Mouse (Mus musculus): ENCODE measurements around the gene Adamts7. TPM values are rescaled to one million over a fixed set of nuclear protein-coding genes. Genes with fewer than 3 reads are reported as not detected.

Adamts7 gene
- polyA plus RNA-seq, 1 experiment from 2014 or later: 7.9 TPM

DNA sequence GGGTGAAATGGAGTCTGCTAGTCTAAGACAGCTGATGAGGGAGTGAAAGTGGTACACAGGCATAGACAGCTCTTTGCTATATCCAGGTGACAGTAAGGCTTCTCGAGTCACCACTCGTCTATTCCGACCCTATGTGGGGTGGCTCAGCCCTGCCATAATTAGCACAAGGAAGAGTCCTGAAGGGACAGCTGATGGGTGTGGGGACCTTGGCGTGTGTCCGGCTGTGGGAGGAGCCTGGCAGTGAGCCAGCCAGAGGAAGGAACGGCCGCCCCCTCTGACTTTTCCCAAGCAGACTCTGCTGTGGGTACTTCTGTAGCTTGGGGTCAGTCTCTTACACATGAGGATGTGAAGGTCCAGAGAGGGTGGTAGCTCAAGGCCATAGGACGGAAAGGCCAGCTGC lies 21.2 kb downstream of the Adamts7 start:
- no peaks in the 10 kb centered on the region for H3K27me3 ChIP-seq
- H3K9me3 ChIP-seq: no peaks in the 10 kb centered on the region
- H3K36me3 ChIP-seq: peaks cover 4% of the 10 kb centered on the region
- 53% methylated on average over 8 of the region's 8 CpGs for WGBS
- H3K4me1 ChIP-seq (replicated peaks): no peaks in the 10 kb centered on the region
- no peak overlapping the region for H3K27ac ChIP-seq (replicated peaks)
- no peak overlapping the region for H3K4me2 ChIP-seq
- no peak overlapping the region for H3K9ac ChIP-seq
- no peak for ATAC-seq (ENCODE audit: low FRiP score, low read depth)
- no peak overlapping the region for H3K4me3 ChIP-seq

DNA sequence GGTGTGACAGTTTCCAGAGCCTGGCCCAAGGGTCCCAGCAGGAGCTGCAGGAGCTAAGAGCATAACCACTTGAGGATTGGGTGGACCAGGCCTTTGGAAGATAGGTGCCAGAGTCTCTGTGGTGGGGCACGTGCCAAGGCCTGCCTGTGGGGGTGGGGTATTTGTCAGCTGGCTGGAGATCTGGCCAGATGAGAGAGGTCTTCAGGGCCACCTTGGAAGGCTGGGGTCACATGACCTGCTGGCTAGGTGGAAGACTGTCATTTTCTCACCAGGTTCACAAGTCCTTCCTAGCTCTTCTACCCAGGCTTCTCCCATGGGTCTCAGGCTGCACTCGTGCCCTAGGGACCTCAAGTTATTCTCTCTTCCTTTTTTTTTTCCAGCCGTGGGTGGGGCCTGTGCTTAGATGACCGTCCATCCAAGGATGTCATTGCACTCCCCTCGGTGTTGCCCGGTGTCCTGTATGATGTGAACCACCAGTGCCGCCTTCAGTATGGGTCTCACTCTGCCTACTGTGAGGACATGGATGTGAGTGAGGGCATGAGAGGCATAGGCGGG lies 22.6 kb downstream of the Adamts7 start:
- WGBS: 89% methylated on average over 8 of the region's 8 CpGs
- no peak overlapping the region for H3K4me2 ChIP-seq
- no peaks in the 10 kb centered on the region for H3K9me3 ChIP-seq
- no peak overlapping the region for H3K9ac ChIP-seq
- ATAC-seq (ENCODE audit: low FRiP score, low read depth): no peak
- no peaks in the 10 kb centered on the region for H3K27me3 ChIP-seq
- no peak overlapping the region for H3K27ac ChIP-seq (replicated peaks)
- H3K36me3 ChIP-seq: peaks cover 13% of the 10 kb centered on the region
- no peaks in the 10 kb centered on the region for H3K4me1 ChIP-seq (replicated peaks)
- no peak overlapping the region for H3K4me3 ChIP-seq

GRCm38 (mm10) chr9:90188893-90189292 lies 26.0 kb downstream of the Adamts7 start:
- peaks cover 26% of the 10 kb centered on the region for H3K36me3 ChIP-seq
- H3K9me3 ChIP-seq: no peaks in the 10 kb centered on the region
- H3K27me3 ChIP-seq: no peaks in the 10 kb centered on the region
- no peak overlapping the region for H3K4me3 ChIP-seq
- H3K9ac ChIP-seq: no peak overlapping the region
- H3K27ac ChIP-seq (replicated peaks): no peak overlapping the region
- H3K4me1 ChIP-seq (replicated peaks): no peaks in the 10 kb centered on the region
- 85% methylated on average over 4 of the region's 4 CpGs for WGBS
- no peak overlapping the region for H3K4me2 ChIP-seq
- ATAC-seq (ENCODE audit: low FRiP score, low read depth): no peak

GRCm38 (mm10) chr9:90189391-90189790 lies 26.5 kb downstream of the Adamts7 start:
- Histone ChIP-seq H3K4me1 (replicated peaks) (no peaks in the 10 kb centered on the region), H3K27ac (replicated peaks) (no peak overlapping the region), H3K4me3 (no peak overlapping the region), H3K4me2 (no peak overlapping the region), H3K27me3 (no peaks in the 10 kb centered on the region), H3K36me3 (peaks cover 26% of the 10 kb centered on the region), H3K9me3 (no peaks in the 10 kb centered on the region), H3K9ac (no peak overlapping the region)
- ATAC-seq (ENCODE audit: low FRiP score, low read depth): no peak
- WGBS: 65% methylated on average over 5 of the region's 5 CpGs

DNA sequence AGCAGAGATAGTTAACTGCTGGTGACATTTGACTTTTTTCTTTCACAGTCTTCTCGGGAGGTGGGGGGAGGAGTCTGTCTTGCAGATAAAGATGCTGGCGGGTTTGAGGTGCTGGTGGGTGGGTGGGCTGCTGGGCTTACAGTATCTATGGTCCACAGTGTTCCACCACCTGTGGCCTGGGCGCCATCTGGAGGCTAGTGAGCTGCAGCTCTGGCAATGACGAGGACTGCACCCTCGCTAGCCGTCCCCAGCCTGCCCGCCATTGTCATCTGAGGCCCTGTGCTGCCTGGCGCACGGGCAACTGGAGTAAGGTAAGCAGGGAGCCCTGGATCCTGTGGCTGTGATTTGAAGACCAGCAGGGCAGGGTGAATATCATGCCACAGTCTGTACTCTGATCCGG lies 32.1 kb downstream of the Adamts7 start:
- Histone ChIP-seq H3K4me3 (no peak overlapping the region), H3K4me2 (no peak overlapping the region), H3K27me3 (no peaks in the 10 kb centered on the region), H3K36me3 (peaks cover 15% of the 10 kb centered on the region; the same call in 1 of the 2 replicates), H3K4me1 (replicated peaks) (0 out of 2 replicates have a peak, but pooled peaks cover 3% of the 10 kb centered on the region), H3K9me3 (no peaks in the 10 kb centered on the region), H3K27ac (replicated peaks) (no peak overlapping the region), H3K9ac (no peak overlapping the region)
- ATAC-seq (ENCODE audit: low FRiP score, low read depth): no peak
- 80% methylated on average over 10 of the region's 10 CpGs for WGBS

- Histone ChIP-seq H3K4me3 (no peak overlapping the region), H3K4me1 (replicated peaks) (0 out of 2 replicates have a peak, but pooled peaks cover 3% of the 10 kb centered on the region), H3K9ac (no peak overlapping the region), H3K36me3 (peaks cover 9% of the 10 kb centered on the region; the same call in 1 of the 2 replicates), H3K9me3 (no peaks in the 10 kb centered on the region), H3K27me3 (no peaks in the 10 kb centered on the region), H3K4me2 (no peak overlapping the region), H3K27ac (replicated peaks) (no peak overlapping the region)
- no peak for ATAC-seq (ENCODE audit: low FRiP score, low read depth)
- 88% methylated on average over 7 of the region's 7 CpGs for WGBS
Measured at GRCm38 (mm10) chr9:90196262-90196661, 33.4 kb downstream of the Adamts7 start.

- 86% methylated on average over 7 of the region's 7 CpGs for WGBS
- Histone ChIP-seq H3K4me2 (no peak overlapping the region), H3K9ac (no peak overlapping the region), H3K4me1 (replicated peaks) (0 out of 2 replicates have a peak, but pooled peaks cover 3% of the 10 kb centered on the region), H3K27ac (replicated peaks) (no peak overlapping the region), H3K36me3 (peaks cover 8% of the 10 kb centered on the region; the same call in 1 of the 2 replicates), H3K4me3 (no peak overlapping the region), H3K27me3 (no peaks in the 10 kb centered on the region), H3K9me3 (no peaks in the 10 kb centered on the region)
- ATAC-seq (ENCODE audit: low FRiP score, low read depth): no peak
Measured at GRCm38 (mm10) chr9:90197116-90197665, 34.3 kb downstream of the Adamts7 start.

GRCm38 (mm10) chr9:90197866-90198383 lies 35.1 kb downstream of the Adamts7 start:
- no peaks in the 10 kb centered on the region for H3K27me3 ChIP-seq
- ATAC-seq (ENCODE audit: low FRiP score, low read depth): no peak
- peaks cover 6% of the 10 kb centered on the region; the same call in 1 of the 2 replicates for H3K36me3 ChIP-seq
- H3K9ac ChIP-seq: no peak overlapping the region
- H3K9me3 ChIP-seq: no peaks in the 10 kb centered on the region
- no peak overlapping the region for H3K27ac ChIP-seq (replicated peaks)
- 88% methylated on average over 7 of the region's 7 CpGs for WGBS
- no peak overlapping the region for H3K4me2 ChIP-seq
- H3K4me3 ChIP-seq: no peak overlapping the region
- H3K4me1 ChIP-seq (replicated peaks): 0 out of 2 replicates have a peak, but pooled peaks cover 3% of the 10 kb centered on the region

- ATAC-seq (ENCODE audit: low FRiP score, low read depth): no peak
- 0 out of 2 replicates have a peak, but pooled peaks cover 5% of the 10 kb centered on the region for H3K36me3 ChIP-seq
- WGBS: 71% methylated on average over 10 of the region's 10 CpGs
Measured at GRCm38 (mm10) chr9:90198531-90199449, 35.9 kb downstream of the Adamts7 start.

GRCm38 (mm10) chr9:90199611-90200010 lies 36.7 kb downstream of the Adamts7 start:
- 0 out of 2 replicates have a peak, but pooled peaks cover 12% of the 10 kb centered on the region for H3K36me3 ChIP-seq
- no peak overlapping the region for H3K9ac ChIP-seq
- H3K27me3 ChIP-seq: no peaks in the 10 kb centered on the region
- H3K9me3 ChIP-seq: no peaks in the 10 kb centered on the region
- no peak overlapping the region for H3K4me3 ChIP-seq
- 0 out of 2 replicates have a peak, but pooled peaks cover 3% of the 10 kb centered on the region for H3K4me1 ChIP-seq (replicated peaks)
- H3K27ac ChIP-seq (replicated peaks): no peak overlapping the region
- H3K4me2 ChIP-seq: no peak overlapping the region
- no peak for ATAC-seq (ENCODE audit: low FRiP score, low read depth)
- 92% methylated on average over 18 of the region's 18 CpGs for WGBS

More at GRCm38 (mm10) chr9:90198531-90199449, 35.9 kb downstream of the Adamts7 start:
- Histone ChIP-seq H3K4me2 (no peak overlapping the region), H3K27me3 (no peaks in the 10 kb centered on the region), H3K4me1 (replicated peaks) (0 out of 2 replicates have a peak, but pooled peaks cover 3% of the 10 kb centered on the region), H3K9ac (no peak overlapping the region), H3K4me3 (no peak overlapping the region), H3K9me3 (no peaks in the 10 kb centered on the region), H3K27ac (replicated peaks) (no peak overlapping the region)

- 96% methylated on average over 4 of the region's 4 CpGs for WGBS
- 0 out of 2 replicates have a peak, but pooled peaks cover 12% of the 10 kb centered on the region for H3K36me3 ChIP-seq
Measured at GRCm38 (mm10) chr9:90200501-90200900, 37.6 kb downstream of the Adamts7 start.

More at GRCm38 (mm10) chr9:90200501-90200900, 37.6 kb downstream of the Adamts7 start:
- Histone ChIP-seq H3K27ac (replicated peaks) (no peak overlapping the region), H3K9ac (no peak overlapping the region), H3K4me1 (replicated peaks) (0 out of 2 replicates have a peak, but pooled peaks cover 3% of the 10 kb centered on the region), H3K9me3 (no peaks in the 10 kb centered on the region), H3K4me3 (no peak overlapping the region), H3K27me3 (no peaks in the 10 kb centered on the region), H3K4me2 (no peak overlapping the region)
- no peak for ATAC-seq (ENCODE audit: low FRiP score, low read depth)
